Mouse (Mus musculus) embryonic facial prominence, embryonic 14.5 days (tissue): Measurements from ENCODE around the gene Tnfrsf14. TPM values are rescaled to one million over a fixed set of nuclear protein-coding genes. Genes with fewer than 3 reads are reported as not detected.

Experiments used
- ATAC-seq: fragments of 200-750 bp; cut with Nextera tagmentation; 2 replicates; pipeline ENCODE4 v1.8.0; 2017; ENCODE audit warnings: low read depth, moderate number of reproducible peaks, moderate TSS enrichment
- DNase-seq: peaks from one replicate; pipeline ENCODE4 v3.0.0-alpha.2; 2015; ENCODE audit warnings: low spot score
- H3K27ac ChIP-seq: fragments of 300-500 bp; sonication (generic); replicated peaks from 2 replicates; pipeline ENCODE4 v1.5.1; 2014; ENCODE audit warnings: low read depth, mild to moderate bottlenecking, low read length, moderate library complexity
- H3K27me3 ChIP-seq: fragments of 300-500 bp; sonication (generic); replicated peaks from 2 replicates; pipeline ENCODE4 v1.6.1; 2014; ENCODE audit warnings: low read length; ENCODE audit not compliant: control insufficient read depth, insufficient read depth
- H3K36me3 ChIP-seq: fragments of 300-500 bp; sonication (generic); 2 replicates; pipeline ENCODE4 v1.6.1; 2014; ENCODE audit warnings: low read length, mixed read lengths; ENCODE audit not compliant: control insufficient read depth, insufficient read depth
- H3K4me1 ChIP-seq: fragments of 300-500 bp; sonication (generic); 2 replicates; pipeline ENCODE4 v1.6.1; 2014; ENCODE audit warnings: antibody characterized with exemption, low read length; ENCODE audit not compliant: control insufficient read depth, insufficient read depth
- H3K4me2 ChIP-seq: fragments of 300-500 bp; sonication (generic); 2 replicates; pipeline ENCODE4 v1.6.1; 2014; ENCODE audit warnings: low read depth, mild to moderate bottlenecking, low read length, moderate library complexity, mixed read lengths
- H3K4me3 ChIP-seq: fragments of 300-500 bp; sonication (generic); 2 replicates; pipeline ENCODE4 v1.5.1; 2014; ENCODE audit warnings: low read depth, mild to moderate bottlenecking, low read length
- H3K9ac ChIP-seq: fragments of 300-500 bp; sonication (generic); 2 replicates; pipeline ENCODE4 v1.6.1; 2014; ENCODE audit warnings: low read depth, mild to moderate bottlenecking, low read length, moderate library complexity, mixed read lengths
- H3K9me3 ChIP-seq: fragments of 300-500 bp; sonication (generic); 2 replicates; pipeline ENCODE4 v1.6.1; 2016; ENCODE audit warnings: low read length; ENCODE audit not compliant: control insufficient read depth
- WGBS: fragments of 180-500 bp; shearing (Covaris S2); extraction: QIAGEN DNeasy Blood & Tissue Kit; methylation state at CpG from one replicate; pipeline ENCODE4 v1.1.7; 2014; 5-methylcytosine and 5-hydroxymethylcytosine counted together
- polyA plus RNA-seq: library from polyadenylated mRNA; unstranded; fragments of >200 nt; fragmentation: Nextera tagmentation; extraction: Ambion mirVana; gene quantifications from 2 replicates; pipeline ENCODE4 v1.2.1, GENCODE M21; 2014

Tnfrsf14 gene
- 0.98 and 1.3 TPM in 2 replicates for polyA plus RNA-seq

- 51% methylated on average over 12 of the region's 12 CpGs for WGBS
- ATAC-seq (no peak), DNase-seq (no peak)
- Histone ChIP-seq H3K4me3 (peak within 1 kb of the TSS; percentile 20), H3K36me3 (no peaks in the 10 kb centered on the region), H3K4me2 (peak within 1 kb of the TSS; percentile 45), H3K27me3 (no peaks in the 10 kb centered on the region), H3K9ac (peak within 1 kb of the TSS; percentile 46; the same call in 1 of the 2 replicates), H3K4me1 (peaks cover 18% of the 10 kb centered on the region), H3K27ac (peak within 1 kb of the TSS; percentile 65), H3K9me3 (no peaks in the 10 kb centered on the region)
Observed at GRCm38 (mm10) chr4:154928395-154929087, at the start of gene Tnfrsf14. Gene Tnfrsf14, minus strand, starts transcription at chr4:154928563.

- ATAC-seq = no peak
- Histone ChIP-seq H3K27ac (no peak overlapping the region), H3K4me1 (no peaks in the 10 kb centered on the region), H3K27me3 (no peaks in the 10 kb centered on the region), H3K4me2 (no peak overlapping the region), H3K4me3 (no peak overlapping the region), H3K9ac (no peak overlapping the region), H3K36me3 (peaks cover 99% of the 10 kb centered on the region), H3K9me3 (no peaks in the 10 kb centered on the region)
- DNase-seq = no peak
- WGBS = 87% methylated on average over 11 of the region's 11 CpGs
Observed at GRCm38 (mm10) chr4:154974163-154974611, 45.8 kb upstream of the Tnfrsf14 start.

GRCm38 (mm10) chr4:154972546-154972945, 44.2 kb upstream of the Tnfrsf14 start:
- H3K27me3 ChIP-seq = no peaks in the 10 kb centered on the region
- H3K9me3 ChIP-seq = no peaks in the 10 kb centered on the region
- WGBS = 94% methylated on average over 12 of the region's 12 CpGs
- H3K9ac ChIP-seq = no peak overlapping the region
- DNase-seq = no peak
- ATAC-seq = no peak
- H3K27ac ChIP-seq = no peak overlapping the region
- H3K4me2 ChIP-seq = no peak overlapping the region
- H3K4me1 ChIP-seq = no peaks in the 10 kb centered on the region
- H3K36me3 ChIP-seq = peaks cover 86% of the 10 kb centered on the region
- no peak overlapping the region for H3K4me3 ChIP-seq

GRCm38 (mm10) chr4:154967173-154967572, 38.8 kb upstream of the Tnfrsf14 start:
- peaks cover 22% of the 10 kb centered on the region for H3K4me1 ChIP-seq
- no peak overlapping the region for H3K9ac ChIP-seq
- ATAC-seq (no peak), DNase-seq (peak; percentile 19)
- H3K4me2 ChIP-seq = no peak overlapping the region
- peaks cover 39% of the 10 kb centered on the region for H3K36me3 ChIP-seq
- no peaks in the 10 kb centered on the region for H3K9me3 ChIP-seq
- no peak overlapping the region for H3K4me3 ChIP-seq
- H3K27ac ChIP-seq = no peak overlapping the region
- 70% methylated on average over 5 of the region's 5 CpGs for WGBS
- peaks cover 11% of the 10 kb centered on the region for H3K27me3 ChIP-seq

GRCm38 (mm10) chr4:154965856-154966255, 37.5 kb upstream of the Tnfrsf14 start:
- peaks cover 26% of the 10 kb centered on the region for H3K36me3 ChIP-seq
- DNase-seq (no peak), ATAC-seq (no peak)
- H3K9ac ChIP-seq = peak overlapping the region; percentile 11; the same call in 1 of the 2 replicates
- no peak overlapping the region for H3K27ac ChIP-seq
- H3K4me2 ChIP-seq = peak overlapping the region; percentile 83; the same call in 1 of the 2 replicates
- H3K4me1 ChIP-seq = peaks cover 28% of the 10 kb centered on the region
- no peak overlapping the region for H3K4me3 ChIP-seq
- no peaks in the 10 kb centered on the region for H3K9me3 ChIP-seq
- WGBS = 71% methylated on average over 3 of the region's 3 CpGs
- peaks cover 24% of the 10 kb centered on the region for H3K27me3 ChIP-seq

- WGBS = under 1% methylated on average over 29 of the region's 36 CpGs
- peak overlapping the region; percentile 83 for H3K4me2 ChIP-seq
- no peaks in the 10 kb centered on the region for H3K9me3 ChIP-seq
- H3K4me3 ChIP-seq = peak overlapping the region; percentile 85
- H3K4me1 ChIP-seq = peaks cover 39% of the 10 kb centered on the region
- ATAC-seq (no peak), DNase-seq (peak; percentile 24)
- peak overlapping the region; percentile 87 for H3K27ac ChIP-seq
- peaks cover 14% of the 10 kb centered on the region for H3K36me3 ChIP-seq
- H3K27me3 ChIP-seq = peaks cover 35% of the 10 kb centered on the region
- H3K9ac ChIP-seq = peak overlapping the region; percentile 84
Observed at GRCm38 (mm10) chr4:154964581-154965235, 36.3 kb upstream of the Tnfrsf14 start.

- ATAC-seq (peak; percentile 94), DNase-seq (peak; percentile 96)
- H3K9me3 ChIP-seq = no peaks in the 10 kb centered on the region
- peak within 1 kb of the TSS; percentile 87 for H3K27ac ChIP-seq
- H3K9ac ChIP-seq = peak within 1 kb of the TSS; percentile 84
- WGBS = 1% methylated on average over 39 of the region's 66 CpGs
- peak within 1 kb of the TSS; percentile 85 for H3K4me3 ChIP-seq
- H3K4me1 ChIP-seq = peaks cover 39% of the 10 kb centered on the region
- H3K36me3 ChIP-seq = peaks cover 8% of the 10 kb centered on the region
- peaks cover 42% of the 10 kb centered on the region for H3K27me3 ChIP-seq
- H3K4me2 ChIP-seq = peak within 1 kb of the TSS; percentile 83
Observed at GRCm38 (mm10) chr4:154963901-154964580, 35.7 kb upstream of the Tnfrsf14 start, which contains the start of gene Pank4. Gene Pank4, plus strand, starts transcription at chr4:154964123.

- Histone ChIP-seq H3K36me3 (peaks cover 6% of the 10 kb centered on the region; the same call in 1 of the 2 replicates), H3K4me3 (peak overlapping the region; percentile 85), H3K27me3 (peaks cover 49% of the 10 kb centered on the region), H3K4me1 (peaks cover 42% of the 10 kb centered on the region), H3K4me2 (peak overlapping the region; percentile 83), H3K9me3 (no peaks in the 10 kb centered on the region), H3K27ac (0 out of 2 replicates have a peak overlapping the region, but pooled peaks have one; percentile 28), H3K9ac (peak overlapping the region; percentile 84; the same call in 1 of the 2 replicates)
- ATAC-seq (no peak), DNase-seq (peak; percentile 31)
- 22% methylated on average over 11 of the region's 11 CpGs for WGBS
Observed at GRCm38 (mm10) chr4:154963190-154963836, 35.0 kb upstream of the Tnfrsf14 start.
